Mouse (Mus musculus): ENCODE measurements around the gene Bhlhe23.

- no peak for TF ChIP-seq MAFK (IDR thresholded peaks at IDR 0.05; ENCODE audit: insufficient read depth, low read depth, low read length)
- no peak for TF ChIP-seq ZNF384 (IDR thresholded peaks at IDR 0.05; ENCODE audit: low read depth, low read length)
- no peak for TF ChIP-seq HCFC1 (IDR thresholded peaks at IDR 0.05; ENCODE audit: borderline replicate concordance, insufficient read depth, low read length)
Observed at GRCm38 (mm10) chr2:180725414-180725778, 51.3 kb downstream of the Bhlhe23 start.

Measured in ES-E14 (cell line).